Mouse (Mus musculus): ENCODE data around the gene Amy2a4.
"Not testable (repeated sequence)": the region's sequence is repeated elsewhere in the genome, so short reads cannot be mapped to it uniquely, and the experiment has no call there.

Amy2a4 gene

GRCm38 (mm10) chr3:113291349-113291748, at the start of gene Amy2a4:
TSS of gene Amy2a4 (minus strand) at chr3:113291449.
- not testable (repeated sequence) for DNase-seq

GRCm38 (mm10) chr3:113323952-113324351, 32.7 kb upstream of the Amy2a4 start, which contains the start of gene Amy2a3:
TSS of gene Amy2a3 (minus strand) at chr3:113324052.
- DNase-seq = not testable (repeated sequence)

DNA sequence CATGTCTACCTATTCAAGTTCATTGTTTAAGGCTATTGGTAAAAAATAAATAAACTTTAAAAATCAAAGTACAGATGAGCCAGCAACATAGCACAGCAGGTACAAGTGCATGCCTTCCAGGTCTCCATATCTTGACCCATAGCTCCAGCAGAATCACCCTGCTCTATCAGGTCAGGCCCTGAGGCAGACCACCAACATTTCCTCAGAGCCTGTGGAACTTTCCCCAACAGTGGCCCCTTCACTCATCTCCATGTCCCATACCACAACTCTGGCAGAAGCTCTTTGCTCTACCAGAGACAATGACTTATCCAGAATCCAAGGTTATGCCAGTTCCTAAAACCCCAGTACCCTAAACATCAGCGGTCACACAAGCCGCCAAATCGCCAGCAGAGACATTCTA, 21.7 kb upstream of the Amy2a4 start:
- not testable (repeated sequence) for DNase-seq

DNA sequence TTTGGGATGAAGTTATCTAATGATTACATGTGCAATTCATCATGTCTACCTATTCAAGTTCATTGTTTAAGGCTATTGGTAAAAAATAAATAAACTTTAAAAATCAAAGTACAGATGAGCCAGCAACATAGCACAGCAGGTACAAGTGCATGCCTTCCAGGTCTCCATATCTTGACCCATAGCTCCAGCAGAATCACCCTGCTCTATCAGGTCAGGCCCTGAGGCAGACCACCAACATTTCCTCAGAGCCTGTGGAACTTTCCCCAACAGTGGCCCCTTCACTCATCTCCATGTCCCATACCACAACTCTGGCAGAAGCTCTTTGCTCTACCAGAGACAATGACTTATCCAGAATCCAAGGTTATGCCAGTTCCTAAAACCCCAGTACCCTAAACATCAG, 11.0 kb downstream of the Amy2a4 start:
- DNase-seq = not testable (repeated sequence)

GRCm38 (mm10) chr3:113279586-113279985, 11.7 kb downstream of the Amy2a4 start:
- not testable (repeated sequence) for DNase-seq

- not testable (repeated sequence) for DNase-seq
Measured at GRCm38 (mm10) chr3:113258737-113259136, 32.5 kb downstream of the Amy2a4 start, which contains the start of gene Amy2a5. TSS of gene Amy2a5 (minus strand) at chr3:113258837.

Data from kidney, postnatal 25 days (tissue).